Mouse (Mus musculus) liver, embryonic 12.5 days (tissue): ENCODE data around the gene Vdr. TPM values are rescaled to one million over a fixed set of nuclear protein-coding genes. Genes with fewer than 3 reads are reported as not detected.

Experiments
- ATAC-seq: fragments of 200-750 bp; cut with Nextera tagmentation; 2 replicates; pipeline ENCODE4 v1.8.0; 2017; ENCODE audit warnings: moderate number of reproducible peaks, mild to moderate bottlenecking, moderate library complexity
- H3K27ac ChIP-seq: fragments of 300-500 bp; sonication (generic); 2 replicates; pipeline ENCODE4 v1.5.1; 2016; ENCODE audit warnings: mild to moderate bottlenecking
- H3K27me3 ChIP-seq: fragments of 300-500 bp; sonication (generic); replicated peaks from 2 replicates; pipeline ENCODE4 v1.6.1; 2016; ENCODE audit warnings: mild to moderate bottlenecking, moderate library complexity
- H3K36me3 ChIP-seq: fragments of 300-500 bp; sonication (generic); 2 replicates; pipeline ENCODE4 v1.6.1; 2016; ENCODE audit warnings: mild to moderate bottlenecking, moderate library complexity
- H3K4me1 ChIP-seq: fragments of 300-500 bp; sonication (generic); 2 replicates; pipeline ENCODE4 v1.6.1; 2016
- H3K4me2 ChIP-seq: fragments of 300-500 bp; sonication (generic); 2 replicates; pipeline ENCODE4 v1.6.1; 2016; ENCODE audit warnings: mild to moderate bottlenecking, moderate library complexity
- H3K4me3 ChIP-seq: fragments of 300-500 bp; sonication (generic); 2 replicates; pipeline ENCODE4 v1.5.1; 2016; ENCODE audit warnings: mild to moderate bottlenecking, moderate library complexity
- H3K9ac ChIP-seq: fragments of 300-500 bp; sonication (generic); 2 replicates; pipeline ENCODE4 v1.6.1; 2016; ENCODE audit warnings: mild to moderate bottlenecking, moderate library complexity
- H3K9me3 ChIP-seq: fragments of 300-500 bp; sonication (generic); replicated peaks from 2 replicates; pipeline ENCODE4 v1.6.1; 2016; ENCODE audit warnings: mild to moderate bottlenecking, moderate library complexity
- WGBS: fragments of 180-500 bp; shearing (Covaris S2); methylation state at CpG from one replicate; pipeline ENCODE4 v1.1.7; 2016; ENCODE audit not compliant: insufficient replicate concordance; 5-methylcytosine and 5-hydroxymethylcytosine counted together
- polyA plus RNA-seq: library from polyadenylated mRNA; unstranded; fragments of >200 nt; fragmentation: Nextera tagmentation; extraction: Ambion mirVana; gene quantifications from 2 replicates; pipeline ENCODE4 v1.2.1, GENCODE M21; 2016

Vdr gene
- polyA plus RNA-seq, 1 experiment from 2014 or later: 0.46 TPM

- Histone ChIP-seq H3K4me3 (peak overlapping the region; percentile 76), H3K36me3 (no peaks in the 10 kb centered on the region), H3K4me2 (peak overlapping the region; percentile 97), H3K27ac (peak overlapping the region; percentile 80), H3K27me3 (peaks cover 44% of the 10 kb centered on the region), H3K9ac (peak overlapping the region; percentile 80), H3K4me1 (peaks cover 74% of the 10 kb centered on the region), H3K9me3 (no peaks in the 10 kb centered on the region)
- no peak; the same call in 1 of the 2 replicates for ATAC-seq
- 16% methylated on average over 10 of the region's 10 CpGs for WGBS
Measured at GRCm38 (mm10) chr15:97831987-97832640, 78.3 kb downstream of the Vdr start.

GRCm38 (mm10) chr15:97831242-97831986, 79.0 kb downstream of the Vdr start:
- peaks cover 75% of the 10 kb centered on the region for H3K4me1 ChIP-seq
- H3K27ac ChIP-seq: peak overlapping the region; percentile 80
- no peaks in the 10 kb centered on the region for H3K36me3 ChIP-seq
- peak overlapping the region; percentile 76 for H3K4me3 ChIP-seq
- peak; percentile 79 for ATAC-seq
- H3K4me2 ChIP-seq: peak overlapping the region; percentile 97
- peaks cover 44% of the 10 kb centered on the region for H3K27me3 ChIP-seq
- under 1% methylated on average over 74 of the region's 84 CpGs for WGBS
- H3K9ac ChIP-seq: peak overlapping the region; percentile 80
- H3K9me3 ChIP-seq: no peaks in the 10 kb centered on the region

DNA sequence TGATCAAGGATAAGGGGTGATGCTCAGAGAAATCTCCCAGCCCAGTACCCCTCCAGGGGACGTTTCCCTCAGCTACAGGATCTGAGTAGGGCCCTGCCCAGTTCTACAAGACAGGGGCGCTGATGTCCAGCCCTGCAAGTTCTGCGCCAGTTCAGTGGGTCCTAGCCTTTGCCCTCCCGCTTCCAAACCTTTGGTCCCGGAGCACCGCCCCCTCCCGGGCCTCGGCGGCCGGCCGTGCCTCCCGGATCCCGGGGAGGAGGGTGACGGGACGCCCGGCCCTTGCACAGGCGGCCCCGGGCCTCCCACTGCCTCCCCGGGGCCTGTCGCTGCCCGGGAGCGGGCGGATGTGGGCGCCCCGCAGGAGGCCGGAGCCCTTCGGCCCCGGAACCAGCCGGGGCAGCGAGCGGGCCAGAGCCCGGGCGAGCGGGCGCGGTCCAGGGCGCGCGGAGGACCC, 79.6 kb downstream of the Vdr start:
- Histone ChIP-seq H3K4me2 (peak overlapping the region; percentile 97), H3K27ac (peak overlapping the region; percentile 80), H3K4me1 (peaks cover 76% of the 10 kb centered on the region), H3K36me3 (no peaks in the 10 kb centered on the region), H3K4me3 (peak overlapping the region; percentile 76), H3K9me3 (no peaks in the 10 kb centered on the region), H3K27me3 (peaks cover 44% of the 10 kb centered on the region), H3K9ac (peak overlapping the region; percentile 80)
- WGBS: under 1% methylated on average over 39 of the region's 39 CpGs
- ATAC-seq: peak; percentile 11

DNA sequence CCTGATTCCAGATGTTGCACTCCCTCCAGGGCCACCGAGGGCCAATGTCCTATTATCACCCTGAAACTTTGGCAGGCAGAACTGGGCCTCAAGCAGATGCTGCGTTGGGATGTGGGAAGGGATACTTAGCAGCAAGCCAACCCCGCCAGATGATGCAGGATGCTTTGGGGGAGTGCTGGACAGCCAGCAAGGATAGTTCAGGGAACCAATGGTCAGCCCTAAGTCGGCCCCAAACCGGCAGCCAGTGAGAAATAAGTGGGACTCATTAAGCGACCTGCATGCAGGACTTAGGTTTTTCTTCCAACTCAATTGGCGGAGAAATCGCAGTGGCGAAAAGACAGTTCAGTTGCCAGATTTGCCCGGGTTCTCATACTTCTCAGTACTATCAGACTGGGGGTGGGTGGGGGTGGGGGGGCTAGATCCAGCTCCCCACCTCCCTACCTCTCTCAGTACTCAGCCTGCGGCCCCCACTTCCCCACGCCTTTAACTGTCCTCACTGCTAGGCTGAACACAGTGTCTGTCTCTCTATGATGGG, 80.1 kb downstream of the Vdr start:
- Histone ChIP-seq H3K27me3 (peaks cover 44% of the 10 kb centered on the region), H3K9ac (peak overlapping the region; percentile 80; the same call in 1 of the 2 replicates), H3K36me3 (no peaks in the 10 kb centered on the region), H3K9me3 (no peaks in the 10 kb centered on the region), H3K4me1 (peaks cover 81% of the 10 kb centered on the region), H3K4me2 (peak overlapping the region; percentile 97), H3K4me3 (peak overlapping the region; percentile 76), H3K27ac (peak overlapping the region; percentile 80)
- no peak; the same call in 1 of the 2 replicates for ATAC-seq
- 16% methylated on average over 12 of the region's 12 CpGs for WGBS

GRCm38 (mm10) chr15:97829432-97829831, 81.0 kb downstream of the Vdr start:
- no peak for ATAC-seq
- Histone ChIP-seq H3K4me3 (peak overlapping the region; percentile 76), H3K9ac (peak overlapping the region; percentile 1; the same call in 1 of the 2 replicates), H3K27ac (no peak overlapping the region), H3K4me2 (peak overlapping the region; percentile 97), H3K27me3 (peaks cover 44% of the 10 kb centered on the region), H3K36me3 (no peaks in the 10 kb centered on the region), H3K9me3 (no peaks in the 10 kb centered on the region), H3K4me1 (peaks cover 90% of the 10 kb centered on the region)
- WGBS: 26% methylated on average over 2 of the region's 2 CpGs

DNA sequence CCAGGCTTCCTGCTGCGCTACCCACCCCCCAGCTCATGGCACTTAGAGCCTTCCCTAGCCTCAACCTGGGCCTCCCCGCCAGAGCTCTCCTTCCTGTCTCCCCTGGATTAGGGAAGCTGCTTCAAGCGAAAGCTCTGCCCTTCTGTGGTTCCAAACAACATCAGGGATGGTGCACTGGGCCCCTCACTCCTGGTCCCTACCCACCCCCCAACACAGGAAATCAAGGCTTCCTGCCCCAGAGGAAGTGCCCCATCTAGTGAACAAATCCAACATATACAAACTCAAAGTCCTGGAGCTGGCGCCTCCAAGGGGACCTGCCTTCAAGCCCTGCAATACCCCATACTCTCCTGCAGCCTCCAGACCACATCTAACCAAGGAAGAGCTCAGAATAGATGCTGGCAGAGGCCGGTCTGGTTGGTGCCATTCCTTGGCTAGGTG, 81.5 kb downstream of the Vdr start:
- 29% methylated on average over 5 of the region's 5 CpGs for WGBS
- peak overlapping the region; percentile 97 for H3K4me2 ChIP-seq
- ATAC-seq: no peak
- H3K4me3 ChIP-seq: peak overlapping the region; percentile 76; the same call in 1 of the 2 replicates
- H3K4me1 ChIP-seq: peaks cover 95% of the 10 kb centered on the region
- peak overlapping the region; percentile 53; the same call in 1 of the 2 replicates for H3K27ac ChIP-seq
- no peaks in the 10 kb centered on the region for H3K9me3 ChIP-seq
- H3K9ac ChIP-seq: no peak overlapping the region
- peaks cover 42% of the 10 kb centered on the region for H3K27me3 ChIP-seq
- H3K36me3 ChIP-seq: peaks cover 4% of the 10 kb centered on the region

- peak overlapping the region; percentile 4; the same call in 1 of the 2 replicates for H3K4me3 ChIP-seq
- H3K4me2 ChIP-seq: peak overlapping the region; percentile 97
- H3K9ac ChIP-seq: 0 out of 2 replicates have a peak overlapping the region, but pooled peaks have one; percentile 18
- H3K27me3 ChIP-seq: peaks cover 36% of the 10 kb centered on the region
- no peak for ATAC-seq
- H3K36me3 ChIP-seq: peaks cover 8% of the 10 kb centered on the region
- WGBS: 46% methylated on average over 6 of the region's 6 CpGs
- H3K4me1 ChIP-seq: peaks cover 96% of the 10 kb centered on the region
- H3K9me3 ChIP-seq: no peaks in the 10 kb centered on the region
- peak overlapping the region; percentile 53 for H3K27ac ChIP-seq
Measured at GRCm38 (mm10) chr15:97828221-97828842, 82.1 kb downstream of the Vdr start.

DNA sequence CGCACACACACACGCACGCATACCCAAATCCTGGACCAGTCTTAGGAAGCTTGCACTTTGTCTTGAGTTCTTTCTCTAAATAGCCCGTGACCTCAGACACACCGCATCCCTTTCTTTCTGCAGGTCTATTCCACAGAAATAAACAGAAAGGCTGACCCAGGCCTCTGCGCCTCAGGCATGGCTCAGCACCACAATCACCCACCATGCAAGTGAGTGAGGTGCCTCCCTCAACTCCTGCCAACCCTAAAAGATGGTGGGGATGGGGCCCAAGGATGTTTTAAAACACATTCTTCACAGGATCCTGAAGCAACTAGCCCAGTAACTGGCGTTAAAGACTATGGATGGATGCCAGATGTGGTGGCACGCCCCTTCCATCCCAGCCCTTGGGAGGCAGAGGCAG, 83.0 kb downstream of the Vdr start:
- H3K4me1 ChIP-seq: peaks cover 96% of the 10 kb centered on the region
- H3K4me2 ChIP-seq: peak overlapping the region; percentile 88; the same call in 1 of the 2 replicates
- peaks cover 8% of the 10 kb centered on the region for H3K36me3 ChIP-seq
- 78% methylated on average over 8 of the region's 8 CpGs for WGBS
- no peak overlapping the region for H3K27ac ChIP-seq
- H3K9me3 ChIP-seq: no peaks in the 10 kb centered on the region
- no peak for ATAC-seq
- no peak overlapping the region for H3K9ac ChIP-seq
- H3K4me3 ChIP-seq: no peak overlapping the region
- peaks cover 27% of the 10 kb centered on the region for H3K27me3 ChIP-seq

DNA sequence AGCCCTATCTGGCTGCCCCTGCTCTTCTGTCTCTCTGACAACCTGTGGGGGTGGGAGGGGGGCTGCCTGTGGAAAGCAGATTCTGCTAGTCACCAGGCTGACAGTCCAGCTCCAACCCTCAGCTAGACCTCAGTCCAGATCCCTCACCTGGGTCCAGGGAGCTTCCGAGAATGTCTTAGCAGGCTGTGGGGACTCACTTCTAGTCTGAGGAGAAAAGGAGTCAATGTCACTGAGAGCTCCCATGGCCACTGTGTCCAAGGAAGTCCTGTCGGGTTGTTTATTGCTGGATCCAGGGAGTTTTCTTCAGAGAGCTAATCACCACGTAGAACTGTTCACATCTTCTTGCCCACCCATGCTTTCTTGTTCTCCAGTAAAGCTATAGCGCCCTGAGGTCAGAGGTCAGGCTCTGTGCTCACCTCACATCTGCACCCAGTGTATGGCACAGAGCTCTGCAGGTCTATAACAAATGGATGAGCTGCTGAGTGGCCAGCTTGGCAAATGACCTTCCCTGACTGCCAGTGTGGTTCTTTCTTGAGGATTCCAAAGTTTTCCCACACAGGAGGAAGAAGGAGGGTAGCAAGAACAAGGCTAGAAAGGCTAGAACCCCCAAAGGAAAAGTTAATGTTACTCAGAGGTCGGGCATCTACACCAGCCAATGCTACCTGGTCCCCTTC, 83.7 kb downstream of the Vdr start:
- Histone ChIP-seq H3K36me3 (peaks cover 8% of the 10 kb centered on the region), H3K4me3 (peak overlapping the region; percentile 59), H3K9me3 (no peaks in the 10 kb centered on the region), H3K4me2 (peak overlapping the region; percentile 88), H3K4me1 (peaks cover 96% of the 10 kb centered on the region), H3K9ac (peak overlapping the region; percentile 25; the same call in 1 of the 2 replicates), H3K27me3 (peaks cover 20% of the 10 kb centered on the region), H3K27ac (peak overlapping the region; percentile 78)
- WGBS: 46% methylated on average over 5 of the region's 5 CpGs
- ATAC-seq: no peak

DNA sequence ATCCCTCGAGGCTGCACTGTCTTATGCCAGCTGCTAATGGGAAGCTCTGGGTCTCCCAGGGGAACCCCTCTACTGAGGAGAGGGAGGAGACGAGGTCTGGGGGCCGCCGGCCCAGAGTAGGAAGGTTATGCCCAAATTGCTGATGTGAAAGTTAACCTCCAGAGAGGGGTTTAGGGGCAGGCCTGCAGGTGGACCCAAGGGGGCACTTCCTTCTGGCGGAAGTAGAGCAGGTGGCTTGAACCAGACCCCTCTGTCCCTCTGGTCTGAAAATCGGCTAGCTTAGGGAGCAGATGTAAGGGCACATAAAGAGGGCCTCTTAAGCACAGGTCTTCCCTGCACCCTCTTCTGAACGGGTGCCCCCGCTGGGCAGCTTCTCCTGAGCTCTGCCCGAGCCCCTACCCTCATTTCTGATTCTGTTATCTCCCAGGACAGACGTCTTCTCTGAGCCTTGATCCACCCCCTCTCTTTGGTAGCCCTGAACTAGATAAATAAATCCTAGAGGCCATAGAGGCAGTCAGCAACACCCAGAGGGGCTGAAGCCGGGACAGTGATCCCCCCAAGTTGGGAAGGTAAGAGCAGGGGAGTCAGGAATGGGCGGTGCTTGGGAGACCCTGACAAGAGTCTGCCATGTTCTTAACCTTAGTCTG, 84.4 kb downstream of the Vdr start:
- peak overlapping the region; percentile 78 for H3K27ac ChIP-seq
- peak overlapping the region; percentile 88 for H3K4me2 ChIP-seq
- H3K27me3 ChIP-seq: peaks cover 13% of the 10 kb centered on the region
- peak; percentile 25; the same call in 1 of the 2 replicates for ATAC-seq
- WGBS: 15% methylated on average over 12 of the region's 12 CpGs
- no peaks in the 10 kb centered on the region for H3K9me3 ChIP-seq
- H3K36me3 ChIP-seq: peaks cover 8% of the 10 kb centered on the region
- H3K4me1 ChIP-seq: peaks cover 96% of the 10 kb centered on the region
- peak overlapping the region; percentile 59 for H3K4me3 ChIP-seq
- peak overlapping the region; percentile 70 for H3K9ac ChIP-seq
